ENCODE assay signal across 25 mouse cellular contexts in the genomic region with DNA sequence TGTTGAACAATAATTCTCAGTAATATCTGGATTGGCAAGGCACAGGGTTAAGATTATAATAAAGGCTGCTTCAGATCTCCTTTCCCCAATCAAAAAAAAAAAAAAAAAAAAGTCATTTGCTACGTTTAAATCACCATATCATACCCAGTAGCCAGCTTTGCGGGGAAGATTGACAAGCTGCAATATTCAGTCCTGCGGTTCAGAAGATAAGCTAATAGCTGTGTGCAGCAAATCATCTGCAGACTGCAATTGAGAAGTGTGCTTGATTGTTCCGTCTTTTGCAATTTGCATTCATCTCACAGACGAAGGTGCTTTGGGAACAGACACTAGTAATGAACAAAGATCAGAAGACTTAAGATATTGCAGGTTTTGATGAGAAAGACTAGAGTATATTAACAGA.
DNase-seq lines count a peak whose midpoint lies in the region; ATAC-seq and TF ChIP-seq lines count a peak whose summit lies in the region.
"Had no signal": no experiment of that assay in that cellular context is flagged by ENCODE, and none has a peak within 500 bp of the region (broad histone marks: within the 10 kb centered on the region; RNA-seq: fewer than 3 reads in every experiment).

No protein-coding gene starts in this region.

- H3K4me2 ChIP-seq in forebrain, embryonic 13.5 days, result no peak overlapping the region
- H3K4me2 ChIP-seq in forebrain, embryonic 15.5 days (replicated peaks), result no peak overlapping the region
- no peak overlapping the region for H3K4me2 ChIP-seq in midbrain, embryonic 11.5 days
- no peak overlapping the region for H3K4me2 ChIP-seq in midbrain, embryonic 12.5 days (replicated peaks)
- H3K4me2 ChIP-seq in intestine, postnatal 0 days (replicated peaks; ENCODE audit: low read depth), result no peak overlapping the region
- H3K4me2 ChIP-seq: heart, embryonic 12.5 days; limb, embryonic 15.5 days; lung, embryonic 15.5 days; neural tube, embryonic 12.5 days had no signal

- H3K4me1 ChIP-seq in forebrain, embryonic 13.5 days, result no peaks in the 10 kb centered on the region
- H3K4me1 ChIP-seq in forebrain, embryonic 15.5 days, result no peaks in the 10 kb centered on the region
- H3K4me1 ChIP-seq in midbrain, embryonic 11.5 days (ENCODE audit: control insufficient read depth, insufficient read depth, low read length), result no peaks in the 10 kb centered on the region
- H3K4me1 ChIP-seq in midbrain, embryonic 10.5 days, result no peaks in the 10 kb centered on the region
- no peaks in the 10 kb centered on the region for H3K4me1 ChIP-seq in midbrain, embryonic 12.5 days
- H3K4me1 ChIP-seq in intestine, postnatal 0 days (replicated peaks; ENCODE audit: control insufficient read depth, insufficient read depth, low read length), result no peaks in the 10 kb centered on the region
- H3K4me1 ChIP-seq: heart, embryonic 12.5 days; limb, embryonic 15.5 days; lung, embryonic 15.5 days; megakaryocyte, embryonic 14.5 days; neural tube, embryonic 12.5 days had no signal

- peak; percentile 38; the same call in 1 of the 2 replicates for ATAC-seq in forebrain, embryonic 13.5 days
- no peak for ATAC-seq in forebrain, embryonic 15.5 days (replicated peaks)
- ATAC-seq in midbrain, embryonic 11.5 days (ENCODE audit: low FRiP score), result peak; percentile 48; the same call in 1 of the 2 replicates
- peak; percentile 65; the same call in 1 of the 2 replicates for ATAC-seq in midbrain, embryonic 12.5 days (ENCODE audit: low FRiP score, low read depth)
- no peak for ATAC-seq in intestine, postnatal 0 days

- no peak overlapping the region for H3K4me3 ChIP-seq in forebrain, embryonic 13.5 days
- H3K4me3 ChIP-seq in forebrain, embryonic 15.5 days, result no peak overlapping the region
- H3K4me3 ChIP-seq in midbrain, embryonic 11.5 days (ENCODE audit: low read depth, low read length), result no peak overlapping the region
- no peak overlapping the region for H3K4me3 ChIP-seq in midbrain, embryonic 10.5 days
- no peak overlapping the region for H3K4me3 ChIP-seq in midbrain, embryonic 12.5 days
- no peak overlapping the region for H3K4me3 ChIP-seq in intestine, postnatal 0 days (ENCODE audit: low read depth, low read length)
- H3K4me3 ChIP-seq: heart, embryonic 12.5 days; limb, embryonic 15.5 days; lung, embryonic 15.5 days; megakaryocyte, embryonic 14.5 days; neural tube, embryonic 12.5 days had no signal

- no peak for DNase-seq in midbrain, embryonic 11.5 days (ENCODE audit: low spot score, missing footprints)
- DNase-seq in midbrain, embryonic 10.5 days (ENCODE audit: low spot score), result no peak
- DNase-seq in spleen, adult 12 weeks (ENCODE audit: low spot score), result no peak
- DNase-seq in cerebellum, adult 9-11 months, result no peak
- DNase-seq: adrenal gland, postnatal 14 days; cerebellum, adult 11 months; cerebellum, postnatal 10 days; gastrocnemius, postnatal 25 days; heart, adult 18-20 months; heart, postnatal 10 days; kidney, adult 18-20 months; kidney, postnatal 4 days; left cerebral cortex, postnatal 4 days; lung, postnatal 36 days; right cerebral cortex, postnatal 4 days had no signal

- no peaks in the 10 kb centered on the region for H3K36me3 ChIP-seq in forebrain, embryonic 13.5 days (ENCODE audit: poor library complexity, severe bottlenecking)
- no peaks in the 10 kb centered on the region for H3K36me3 ChIP-seq in forebrain, embryonic 15.5 days
- no peaks in the 10 kb centered on the region for H3K36me3 ChIP-seq in midbrain, embryonic 11.5 days (ENCODE audit: control insufficient read depth, insufficient read depth, low read length)
- no peaks in the 10 kb centered on the region for H3K36me3 ChIP-seq in midbrain, embryonic 10.5 days
- H3K36me3 ChIP-seq in midbrain, embryonic 12.5 days, result no peaks in the 10 kb centered on the region
- H3K36me3 ChIP-seq in intestine, postnatal 0 days (ENCODE audit: control insufficient read depth, insufficient read depth), result no peaks in the 10 kb centered on the region
- H3K36me3 ChIP-seq: heart, embryonic 12.5 days; limb, embryonic 15.5 days; lung, embryonic 15.5 days; neural tube, embryonic 12.5 days had no signal

- H3K9ac ChIP-seq in forebrain, embryonic 13.5 days, result no peak overlapping the region
- no peak overlapping the region for H3K9ac ChIP-seq in forebrain, embryonic 15.5 days (replicated peaks)
- H3K9ac ChIP-seq in midbrain, embryonic 11.5 days (ENCODE audit: low read length), result no peak overlapping the region
- no peak overlapping the region for H3K9ac ChIP-seq in midbrain, embryonic 12.5 days (replicated peaks)
- no peak overlapping the region for H3K9ac ChIP-seq in intestine, postnatal 0 days (ENCODE audit: low read depth, low read length)
- H3K9ac ChIP-seq: heart, embryonic 12.5 days; limb, embryonic 15.5 days; liver, embryonic 14.5 days; lung, embryonic 15.5 days; neural tube, embryonic 12.5 days had no signal

- 62% methylated on average over 5 of the region's 5 CpGs for WGBS in forebrain, embryonic 13.5 days
- 67% methylated on average over 5 of the region's 5 CpGs for WGBS in forebrain, embryonic 15.5 days
- 79% methylated on average over 5 of the region's 5 CpGs for WGBS in midbrain, embryonic 11.5 days
- WGBS in midbrain, embryonic 10.5 days, result 91% methylated on average over 5 of the region's 5 CpGs
- 53% methylated on average over 5 of the region's 5 CpGs for WGBS in midbrain, embryonic 12.5 days
- WGBS in intestine, postnatal 0 days, result 63% methylated on average over 5 of the region's 5 CpGs

- H3K27me3 ChIP-seq in forebrain, embryonic 13.5 days, result no peaks in the 10 kb centered on the region
- no peaks in the 10 kb centered on the region for H3K27me3 ChIP-seq in forebrain, embryonic 15.5 days
- no peaks in the 10 kb centered on the region for H3K27me3 ChIP-seq in midbrain, embryonic 11.5 days (ENCODE audit: control insufficient read depth, insufficient read depth, low read length)
- H3K27me3 ChIP-seq in midbrain, embryonic 10.5 days (ENCODE audit: low read depth, poor library complexity, severe bottlenecking), result no peaks in the 10 kb centered on the region
- no peaks in the 10 kb centered on the region for H3K27me3 ChIP-seq in midbrain, embryonic 12.5 days
- H3K27me3 ChIP-seq in intestine, postnatal 0 days (replicated peaks; ENCODE audit: control insufficient read depth, insufficient read depth, low read length), result no peaks in the 10 kb centered on the region
- H3K27me3 ChIP-seq: heart, embryonic 12.5 days; limb, embryonic 15.5 days; lung, embryonic 15.5 days; megakaryocyte, embryonic 14.5 days; neural tube, embryonic 12.5 days had no signal

- no peak overlapping the region for H3K27ac ChIP-seq in forebrain, embryonic 13.5 days
- H3K27ac ChIP-seq in forebrain, embryonic 15.5 days (replicated peaks), result no peak overlapping the region
- no peak overlapping the region for H3K27ac ChIP-seq in midbrain, embryonic 11.5 days (ENCODE audit: low read depth, low read length)
- H3K27ac ChIP-seq in midbrain, embryonic 10.5 days (replicated peaks), result no peak overlapping the region
- H3K27ac ChIP-seq in midbrain, embryonic 12.5 days (replicated peaks), result no peak overlapping the region
- no peak overlapping the region for H3K27ac ChIP-seq in intestine, postnatal 0 days (ENCODE audit: low read depth, low read length)
- H3K27ac ChIP-seq: limb, embryonic 15.5 days; liver, embryonic 14.5 days; lung, embryonic 15.5 days; neural tube, embryonic 12.5 days had no signal

- no peaks in the 10 kb centered on the region for H3K9me3 ChIP-seq in forebrain, embryonic 13.5 days (replicated peaks)
- H3K9me3 ChIP-seq in forebrain, embryonic 15.5 days, result no peaks in the 10 kb centered on the region
- no peaks in the 10 kb centered on the region for H3K9me3 ChIP-seq in midbrain, embryonic 11.5 days (ENCODE audit: control insufficient read depth, low read length)
- H3K9me3 ChIP-seq in midbrain, embryonic 10.5 days (replicated peaks), result no peaks in the 10 kb centered on the region
- H3K9me3 ChIP-seq in midbrain, embryonic 12.5 days, result no peaks in the 10 kb centered on the region
- H3K9me3 ChIP-seq in intestine, postnatal 0 days (ENCODE audit: control insufficient read depth), result no peaks in the 10 kb centered on the region
- H3K9me3 ChIP-seq: heart, embryonic 12.5 days; limb, embryonic 15.5 days; lung, embryonic 15.5 days; megakaryocyte, embryonic 14.5 days; neural tube, embryonic 12.5 days had no signal

- TF ChIP-seq CTCF in intestine, postnatal 0 days (IDR thresholded peaks at IDR 0.05; ENCODE audit: low read depth), result no peak

Comparison
In these comparisons a context has a peak if more than half of its experiments do, and no peak if none do; other contexts are left out.
1. ATAC-seq: peak in forebrain, embryonic 13.5 days (single experiment), midbrain, embryonic 11.5 days (single experiment) and midbrain, embryonic 12.5 days (single experiment); none in forebrain, embryonic 15.5 days (single experiment) and intestine, postnatal 0 days (single experiment).